Mouse (Mus musculus): Measurements from ENCODE around the gene Eif2b4. TPM values are rescaled to one million over a fixed set of nuclear protein-coding genes. Genes with fewer than 3 reads are reported as not detected.
"Not testable (repeated sequence)": the region's sequence is repeated elsewhere in the genome, so short reads cannot be mapped to it uniquely, and the experiment has no call there.

Eif2b4 gene
- polyA plus RNA-seq (2012; rRNA removed): 51.0 and 54.4 TPM in 2 replicates

DNA sequence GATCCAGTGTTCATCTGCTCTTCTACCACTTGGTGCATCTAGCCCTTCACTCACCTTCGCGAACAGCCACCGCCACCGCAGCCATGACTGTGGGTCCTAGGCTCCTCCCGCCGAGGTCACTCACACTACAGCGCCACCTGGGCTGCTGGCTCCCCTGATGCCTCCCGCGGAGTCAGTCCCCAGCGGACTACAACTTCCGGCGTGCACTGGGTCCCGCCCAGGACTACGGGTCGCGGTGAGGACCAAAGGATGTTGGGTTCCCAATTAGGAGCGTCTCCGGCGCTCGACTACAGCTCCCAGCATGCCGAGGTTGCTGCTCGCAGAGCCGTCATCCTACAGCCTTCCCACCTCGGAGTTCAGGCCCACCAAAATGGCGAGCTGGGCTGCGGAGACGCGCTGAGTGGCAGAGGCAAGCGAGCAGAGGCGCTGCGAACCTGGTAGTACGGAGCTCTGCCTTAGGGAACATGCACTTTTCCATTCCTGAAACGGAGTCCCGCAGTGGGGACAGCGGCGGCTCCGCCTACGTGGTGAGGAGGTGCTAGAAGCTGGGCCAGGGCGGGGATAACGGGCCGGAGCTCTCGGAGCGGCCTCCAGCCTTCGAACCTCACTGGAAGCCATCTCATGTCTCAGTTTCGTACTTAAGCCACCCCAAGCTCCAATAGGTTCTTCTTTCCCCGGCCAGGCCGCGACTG is at the start of gene Eif2b4, which contains the start of gene Snx17:
Gene Eif2b4 (minus strand): TSS at position 492 of the 692 bp plus-strand sequence.
Gene Snx17 (plus strand): TSS at position 289 of the 692 bp plus-strand sequence.
- WGBS: under 1% methylated on average over 48 of the region's 48 CpGs
- peak; percentile 98 for DNase-seq (ENCODE audit: low read depth, low spot score)

DNA sequence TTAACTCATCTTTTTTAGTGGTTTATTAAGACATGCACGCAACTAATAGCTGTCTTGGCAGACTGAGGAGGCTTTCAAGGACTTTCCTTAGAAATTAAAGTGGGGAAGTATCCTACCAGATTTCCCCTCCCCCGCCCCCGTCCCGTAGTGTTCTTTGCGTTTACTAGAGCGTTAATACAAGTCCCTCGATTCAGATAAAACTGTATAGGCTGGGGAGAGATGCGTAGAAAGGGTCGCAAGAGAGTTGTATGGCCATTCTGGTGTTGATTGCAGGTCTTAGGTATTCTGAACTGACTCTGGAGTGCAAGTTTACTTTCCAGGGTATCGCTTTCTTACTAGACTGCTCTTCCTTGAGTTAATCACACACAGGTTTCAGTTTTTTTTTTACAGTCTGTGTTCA is 49.0 kb upstream of the Eif2b4 start:
- no peak for DNase-seq (ENCODE audit: low read depth, low spot score)
- WGBS: 11% methylated on average over 10 of the region's 10 CpGs

DNA sequence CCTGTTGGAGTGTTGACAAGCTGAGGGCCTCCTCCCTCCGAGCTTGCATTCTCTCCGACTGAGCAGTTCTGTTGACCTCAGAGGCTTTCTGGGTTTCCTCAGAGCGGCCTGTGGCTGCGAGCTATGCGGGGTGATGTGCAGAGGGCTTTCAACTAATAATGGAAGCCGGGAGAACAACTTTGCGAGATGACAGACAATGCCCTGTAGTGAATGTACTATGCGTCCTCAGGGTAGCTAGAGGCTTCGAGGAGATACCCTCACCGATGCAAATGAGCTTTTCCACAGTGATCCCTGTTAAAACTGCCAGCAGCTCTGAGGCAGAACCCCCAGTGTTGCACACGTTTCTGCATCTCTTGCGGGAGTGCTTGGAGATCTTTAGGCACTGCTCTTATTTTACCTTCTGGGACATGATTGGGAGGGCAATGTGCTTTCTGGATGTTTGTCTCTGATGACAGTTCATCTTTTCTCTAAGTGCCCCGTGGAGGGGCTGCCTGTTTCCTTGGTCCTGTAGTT is 48.3 kb upstream of the Eif2b4 start:
- WGBS: under 1% methylated on average over 13 of the region's 13 CpGs
- no peak for DNase-seq (ENCODE audit: low read depth, low spot score)

GRCm38 (mm10) chr5:31240637-31241521 is 47.6 kb upstream of the Eif2b4 start, which contains the start of the genes Nrbp1 and Gm9970:
Gene Nrbp1, plus strand, starts transcription at chr5:31240864.
Gene Gm9970, minus strand, starts transcription at chr5:31241232.
- under 1% methylated on average over 96 of the region's 103 CpGs for WGBS
- no peak for DNase-seq (ENCODE audit: low read depth, low spot score)

- 75% methylated on average over 1 of the region's 1 CpGs for WGBS
Measured at GRCm38 (mm10) chr5:31226641-31227040, 33.4 kb upstream of the Eif2b4 start.

GRCm38 (mm10) chr5:31222696-31223095 is 29.5 kb upstream of the Eif2b4 start:
- WGBS: 95% methylated on average over 9 of the region's 9 CpGs
- DNase-seq (ENCODE audit: low read depth, low spot score): no peak

More at GRCm38 (mm10) chr5:31226641-31227040, 33.4 kb upstream of the Eif2b4 start:
- no peak for DNase-seq (ENCODE audit: low read depth, low spot score)

- WGBS: 22% methylated on average over 11 of the region's 11 CpGs
- no peak for DNase-seq (ENCODE audit: low read depth, low spot score)
Measured at GRCm38 (mm10) chr5:31221304-31221945, 28.2 kb upstream of the Eif2b4 start.

DNA sequence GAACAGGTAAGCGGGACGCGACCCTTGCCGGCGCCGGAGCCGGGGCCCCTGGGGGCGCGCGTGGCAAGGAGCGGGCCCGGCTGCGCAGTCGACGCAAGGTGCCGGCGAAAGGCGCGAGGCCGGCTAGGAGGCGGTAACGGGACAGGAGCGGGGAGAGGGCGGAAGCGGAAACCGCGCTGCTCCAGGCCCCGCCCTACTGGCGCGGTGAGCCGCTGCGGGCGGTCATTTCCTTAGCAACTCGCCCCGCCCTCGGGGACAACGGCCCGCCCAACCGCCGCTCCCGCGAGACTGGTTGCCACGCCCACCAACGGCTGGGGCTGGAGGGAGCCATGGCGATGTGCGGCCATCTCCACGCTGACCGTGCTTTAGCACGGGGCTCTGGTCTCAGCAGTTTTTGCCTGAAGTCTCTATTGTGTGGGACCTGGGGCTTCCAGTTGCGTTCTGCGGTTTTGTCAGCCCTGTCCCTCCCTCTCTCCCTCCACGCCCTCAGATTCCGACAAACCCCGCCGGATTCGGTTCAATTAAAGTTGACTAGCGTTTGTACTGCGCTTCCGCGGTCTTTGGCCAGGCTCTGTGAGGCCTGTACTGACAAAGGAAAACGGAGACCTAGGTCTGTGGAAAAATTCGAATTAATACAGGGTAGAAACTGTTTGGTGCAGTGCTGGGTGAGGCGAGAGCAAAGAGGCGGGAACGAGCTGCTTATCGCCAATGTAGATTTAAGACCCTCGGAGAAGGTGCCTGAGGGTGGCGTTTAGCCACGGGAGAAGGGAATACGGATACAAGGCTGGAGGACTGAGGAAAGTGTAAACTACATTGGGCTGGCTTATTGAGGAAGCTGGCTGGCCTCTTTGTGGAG is 27.4 kb upstream of the Eif2b4 start, which contains the start of gene Ppm1g:
Gene Ppm1g (minus strand): TSS at position 240 of the 856 bp plus-strand sequence.
- under 1% methylated on average over 70 of the region's 70 CpGs for WGBS
- DNase-seq (ENCODE audit: low read depth, low spot score): no peak

DNA sequence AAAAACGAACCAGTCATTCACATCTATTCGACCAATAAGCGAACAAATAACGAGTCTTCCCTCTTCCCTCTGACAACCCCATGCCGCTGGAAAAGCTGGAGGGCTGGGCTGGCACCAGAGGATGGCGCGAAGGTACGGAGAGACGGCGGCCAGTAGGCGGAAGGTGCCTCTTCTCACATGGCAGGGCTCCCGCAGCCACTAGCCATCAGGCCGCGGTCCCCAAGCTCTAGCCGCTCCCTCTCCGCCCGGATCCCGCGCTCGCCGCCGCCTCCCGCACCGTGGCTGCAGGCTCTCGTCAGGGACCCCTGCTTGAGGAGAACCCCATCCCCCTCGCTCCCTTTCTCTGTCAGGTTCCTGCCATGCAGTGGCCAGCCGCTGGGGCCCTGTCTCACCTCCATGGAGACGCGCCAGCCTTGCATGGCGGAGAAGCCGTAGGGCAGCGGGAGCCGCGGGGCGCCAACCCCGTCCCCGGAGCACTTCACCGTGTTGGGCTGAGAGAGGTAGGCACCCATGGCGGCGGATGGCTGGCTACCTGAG is 26.7 kb upstream of the Eif2b4 start:
- under 1% methylated on average over 40 of the region's 40 CpGs for WGBS
- no peak for DNase-seq (ENCODE audit: low read depth, low spot score)

DNA sequence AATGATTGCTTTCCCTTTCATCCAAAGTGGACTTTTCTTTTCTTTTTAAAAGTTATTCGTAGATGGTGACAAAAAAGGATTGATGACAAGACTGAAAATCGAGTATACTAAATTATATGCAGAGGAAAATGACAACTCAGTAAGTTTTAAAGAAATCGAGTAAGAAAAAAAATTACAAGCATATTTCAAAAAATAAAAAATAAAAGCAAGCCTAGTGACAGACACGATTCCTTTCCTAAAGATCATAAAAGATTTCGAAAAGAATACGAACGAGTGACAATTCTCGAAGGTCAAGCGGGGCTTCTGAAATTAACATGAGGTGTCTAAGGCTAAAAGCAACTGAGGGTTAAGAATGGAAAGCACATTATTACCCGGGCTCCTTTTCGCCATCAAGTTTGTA is 26.2 kb upstream of the Eif2b4 start:
- DNase-seq (ENCODE audit: low read depth, low spot score): no peak
- under 1% methylated on average over 11 of the region's 11 CpGs for WGBS

- 2% methylated on average over 2 of the region's 2 CpGs for WGBS
- DNase-seq (ENCODE audit: low read depth, low spot score): no peak
Measured at GRCm38 (mm10) chr5:31219070-31219469, 25.8 kb upstream of the Eif2b4 start.

GRCm38 (mm10) chr5:31218294-31218693 is 25.1 kb upstream of the Eif2b4 start:
- DNase-seq (ENCODE audit: low read depth, low spot score): no peak
- WGBS: 45% methylated on average over 7 of the region's 7 CpGs

DNA sequence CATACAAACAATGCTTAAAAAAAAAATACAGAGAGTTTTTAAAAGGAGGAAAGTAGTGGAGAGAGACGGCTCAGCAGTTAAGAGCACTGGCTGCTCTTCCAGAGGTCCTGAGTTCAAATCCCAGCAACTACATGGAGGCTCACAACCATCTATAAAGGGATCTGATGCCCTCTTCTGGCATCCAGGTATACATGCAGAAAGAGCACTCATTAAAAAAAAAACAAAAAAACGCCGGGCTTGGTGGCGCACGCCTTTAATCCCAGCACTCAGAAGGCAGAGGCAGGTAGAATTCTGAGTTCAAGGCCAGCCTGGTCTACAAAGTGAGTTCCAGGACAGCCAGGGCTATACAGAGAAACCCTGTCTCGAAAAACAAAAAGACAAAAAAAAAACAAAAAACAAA is 23.3 kb upstream of the Eif2b4 start:
- 79% methylated on average over 6 of the region's 6 CpGs for WGBS
- not testable (repeated sequence) for DNase-seq (ENCODE audit: low read depth, low spot score)

GRCm38 (mm10) chr5:31204421-31204820 is 11.2 kb upstream of the Eif2b4 start:
- WGBS: 91% methylated on average over 6 of the region's 6 CpGs
- no peak for DNase-seq (ENCODE audit: low read depth, low spot score)

DNA sequence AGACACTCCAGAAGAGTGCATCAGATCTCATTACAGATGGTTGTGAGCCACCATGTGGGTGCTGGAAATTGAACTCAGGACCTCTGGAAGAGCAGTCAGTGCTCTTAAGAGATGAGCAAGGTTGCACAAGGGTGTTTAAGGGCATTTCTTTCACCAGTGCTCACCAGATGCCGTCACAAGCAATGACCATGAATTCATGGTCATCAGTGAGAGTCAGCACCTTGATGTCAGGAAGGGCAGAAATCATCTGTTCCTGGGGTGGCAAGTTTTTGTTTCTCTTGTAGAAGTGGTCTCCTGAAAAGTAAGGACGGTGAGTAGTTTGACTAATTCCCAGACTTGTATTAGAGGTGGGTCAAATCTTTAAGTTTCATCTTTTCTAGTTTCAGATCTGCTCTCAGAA is 10.6 kb upstream of the Eif2b4 start:
- WGBS: 93% methylated on average over 2 of the region's 2 CpGs
- DNase-seq (ENCODE audit: low read depth, low spot score): no peak

DNA sequence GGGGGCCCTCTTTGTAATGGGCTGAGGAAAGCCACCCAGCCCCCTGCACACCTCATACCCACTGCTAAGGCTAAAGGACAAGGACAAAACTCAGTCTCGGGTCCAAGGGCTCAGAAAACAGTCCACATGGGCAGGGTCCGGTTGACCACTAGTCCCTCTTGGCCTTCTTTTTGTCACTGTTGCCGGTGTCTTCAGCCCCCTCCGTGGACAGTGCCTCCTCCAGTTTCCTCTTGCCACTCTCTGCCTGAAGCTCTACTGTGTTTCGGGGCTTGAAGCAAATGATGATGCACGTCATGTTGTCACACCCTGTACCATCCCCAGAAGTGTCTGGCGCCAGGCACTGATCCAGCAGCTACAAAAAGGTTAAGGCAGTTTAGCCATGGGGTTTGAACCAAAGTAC is 9.7 kb upstream of the Eif2b4 start:
- no peak for DNase-seq (ENCODE audit: low read depth, low spot score)
- WGBS: 89% methylated on average over 7 of the region's 7 CpGs

DNA sequence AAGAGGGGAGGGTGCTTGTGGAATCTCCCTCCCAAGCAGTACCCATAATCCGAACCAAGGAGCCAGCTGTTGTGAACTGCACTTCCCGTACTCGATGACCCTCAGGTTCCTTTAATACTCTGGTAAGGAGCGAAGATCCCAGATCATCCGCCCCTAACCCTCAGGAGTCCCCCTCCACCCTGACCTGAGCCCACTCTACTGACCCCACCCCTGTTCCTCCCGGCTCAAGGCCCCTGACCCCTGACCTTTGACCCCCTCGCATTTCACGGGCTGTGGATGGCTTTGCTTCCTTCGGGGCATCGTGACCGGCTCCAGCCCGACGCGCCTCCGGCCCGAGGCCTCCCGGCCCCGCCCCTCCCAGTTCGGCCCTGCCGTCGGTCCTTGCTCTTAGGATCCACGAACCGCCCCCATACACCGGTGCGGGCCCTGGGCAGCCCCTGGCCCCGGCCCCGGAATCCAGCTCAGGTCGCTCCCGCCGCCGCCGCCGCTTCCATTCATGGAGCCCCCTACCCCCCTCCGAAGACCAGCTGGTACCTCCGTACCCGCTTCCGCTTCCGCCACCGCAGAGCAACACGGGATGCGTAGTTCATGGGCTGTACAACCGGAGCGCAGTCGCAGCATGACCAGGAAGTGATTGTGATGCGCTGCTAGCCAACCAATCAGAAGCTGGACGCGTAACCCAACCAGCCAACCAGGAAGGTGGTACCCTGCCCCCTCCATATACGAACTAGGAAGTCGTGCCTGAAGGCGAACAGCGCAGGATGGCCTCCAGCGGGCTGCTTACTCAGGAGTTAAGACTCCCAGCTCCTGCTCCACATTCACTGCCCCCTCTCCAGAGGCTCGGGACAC is 8.7 kb upstream of the Eif2b4 start, which contains the start of gene Zfp513:
Gene Zfp513 (minus strand): TSS at position 562 of the 849 bp plus-strand sequence.
- under 1% methylated on average over 53 of the region's 53 CpGs for WGBS
- DNase-seq (ENCODE audit: low read depth, low spot score): peak; percentile 93
